Mouse (Mus musculus) kidney, embryonic 15.5 days (tissue): ENCODE measurements around the gene Zdhhc4. TPM values are rescaled to one million over a fixed set of nuclear protein-coding genes. Genes with fewer than 3 reads are reported as not detected.

Source experiments
- ATAC-seq: fragments of 200-750 bp; cut with Nextera tagmentation; replicated peaks from 2 replicates; pipeline ENCODE4 v1.8.0; 2017; ENCODE audit warnings: moderate TSS enrichment; ENCODE audit not compliant: low FRiP score
- H3K27ac ChIP-seq: fragments of 300-500 bp; sonication (generic); 2 replicates; pipeline ENCODE4 v1.5.1; 2015; ENCODE audit warnings: mild to moderate bottlenecking, inconsistent platforms
- H3K27me3 ChIP-seq: fragments of 300-500 bp; sonication (generic); 2 replicates; pipeline ENCODE4 v1.6.1; 2015; ENCODE audit warnings: inconsistent platforms
- H3K36me3 ChIP-seq: fragments of 300-500 bp; sonication (generic); 2 replicates; pipeline ENCODE4 v1.6.1; 2015; ENCODE audit warnings: inconsistent platforms
- H3K4me1 ChIP-seq: fragments of 300-500 bp; sonication (generic); 2 replicates; pipeline ENCODE4 v1.6.1; 2015; ENCODE audit warnings: inconsistent platforms
- H3K4me2 ChIP-seq: fragments of 300-500 bp; sonication (generic); 2 replicates; pipeline ENCODE4 v1.6.1; 2015; ENCODE audit warnings: moderate library complexity, mild to moderate bottlenecking, inconsistent platforms
- H3K4me3 ChIP-seq: fragments of 300-500 bp; sonication (generic); replicated peaks from 2 replicates; pipeline ENCODE4 v1.5.1; 2015; ENCODE audit warnings: mild to moderate bottlenecking, inconsistent platforms
- H3K9ac ChIP-seq: fragments of 300-500 bp; sonication (generic); 2 replicates; pipeline ENCODE4 v1.6.1; 2015; ENCODE audit warnings: mild to moderate bottlenecking, inconsistent platforms
- H3K9me3 ChIP-seq: fragments of 300-500 bp; sonication (generic); replicated peaks from 2 replicates; pipeline ENCODE4 v1.6.1; 2016; ENCODE audit warnings: inconsistent platforms
- WGBS: fragments of 180-500 bp; shearing (Covaris S2); methylation state at CpG from one replicate; pipeline ENCODE4 v1.1.7; 2015; ENCODE audit warnings: mixed read lengths; 5-methylcytosine and 5-hydroxymethylcytosine counted together
- polyA plus RNA-seq: library from polyadenylated mRNA; unstranded; fragments of >200 nt; fragmentation: Nextera tagmentation; extraction: Ambion mirVana; gene quantifications from 2 replicates; pipeline ENCODE4 v1.2.1, GENCODE M21; 2015

The Zdhhc4 gene
- 74.3 and 76.4 TPM in 2 replicates for polyA plus RNA-seq

DNA sequence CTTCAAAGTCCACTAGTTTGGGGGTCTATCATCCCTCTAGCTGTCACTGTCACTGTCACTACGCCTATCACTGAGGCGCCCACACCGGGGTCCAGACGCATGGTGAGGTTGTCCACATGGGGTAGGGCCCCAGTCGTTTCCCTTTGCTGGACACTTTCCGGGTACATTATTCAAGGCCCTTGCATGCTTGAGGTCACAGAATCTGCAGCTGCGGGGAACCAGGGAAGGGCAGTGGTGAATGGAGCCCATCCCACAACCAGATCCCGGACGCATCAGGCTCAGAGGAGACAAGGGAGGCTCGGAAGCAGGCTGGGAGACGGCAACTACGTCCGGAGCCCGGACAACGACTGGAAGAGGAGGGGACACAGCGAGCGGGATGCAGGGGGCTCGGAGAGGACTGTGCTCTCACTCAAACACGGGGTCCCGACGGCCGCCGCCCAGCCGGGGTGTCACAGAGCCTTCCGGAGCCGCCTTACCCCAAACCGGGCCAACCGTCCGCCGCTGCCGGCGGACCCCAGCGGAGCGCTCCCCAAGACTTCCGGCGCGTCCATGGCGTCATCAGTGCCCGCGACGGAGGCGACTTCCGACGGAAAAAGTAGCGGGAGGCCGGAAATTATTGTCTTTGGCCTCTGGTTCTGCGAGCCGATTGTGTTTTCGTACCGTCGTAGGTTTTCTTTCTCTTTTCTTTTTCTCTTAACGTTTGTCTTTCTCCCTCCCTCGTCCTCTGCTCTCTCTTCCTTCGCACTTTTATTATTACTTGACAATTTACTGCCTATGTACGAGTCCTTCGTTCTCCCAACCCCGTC lies at the start of gene Zdhhc4:
TSS of gene Zdhhc4 (minus strand) at position 567 of the 806 bp plus-strand sequence.
- no peaks in the 10 kb centered on the region for H3K27me3 ChIP-seq
- H3K4me1 ChIP-seq: peaks cover 23% of the 10 kb centered on the region
- H3K9ac ChIP-seq: peak within 1 kb of the TSS; percentile 89
- under 1% methylated on average over 57 of the region's 57 CpGs for WGBS
- ATAC-seq: peak; percentile 78
- peak within 1 kb of the TSS; percentile 73 for H3K27ac ChIP-seq
- H3K9me3 ChIP-seq: no peaks in the 10 kb centered on the region
- peaks cover 34% of the 10 kb centered on the region for H3K36me3 ChIP-seq
- peak within 1 kb of the TSS; percentile 93 for H3K4me2 ChIP-seq
- H3K4me3 ChIP-seq: peak within 1 kb of the TSS; percentile 97

DNA sequence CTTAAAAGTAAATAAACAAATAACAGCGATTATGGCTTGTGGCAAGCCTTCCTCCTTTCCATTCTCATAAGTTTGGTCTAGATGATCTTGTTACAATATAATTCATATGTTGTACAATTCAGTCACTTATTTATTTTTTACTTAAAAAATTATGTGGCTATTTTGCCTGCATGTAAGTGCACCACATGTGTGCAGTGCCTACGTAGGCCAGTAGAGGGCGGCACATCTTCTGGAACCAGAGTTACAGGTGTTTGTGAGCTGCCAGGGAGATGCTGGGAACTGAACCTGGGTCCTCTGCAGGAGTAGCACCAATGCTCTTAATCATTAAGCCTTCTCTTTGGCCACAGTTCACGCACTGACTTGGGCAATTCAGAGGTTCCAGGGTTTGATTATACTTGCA lies 47.1 kb upstream of the Zdhhc4 start:
- Histone ChIP-seq H3K9me3 (no peaks in the 10 kb centered on the region), H3K27ac (no peak overlapping the region), H3K4me3 (no peak overlapping the region), H3K4me2 (no peak overlapping the region), H3K36me3 (no peaks in the 10 kb centered on the region), H3K9ac (no peak overlapping the region), H3K4me1 (peaks cover 8% of the 10 kb centered on the region), H3K27me3 (peaks cover 50% of the 10 kb centered on the region)
- no peak for ATAC-seq
- 84% methylated on average over 4 of the region's 4 CpGs for WGBS

- Histone ChIP-seq H3K27me3 (peaks cover 59% of the 10 kb centered on the region), H3K4me2 (peak overlapping the region; percentile 58), H3K9me3 (no peaks in the 10 kb centered on the region), H3K4me3 (peak overlapping the region; percentile 31), H3K36me3 (no peaks in the 10 kb centered on the region), H3K4me1 (peaks cover 9% of the 10 kb centered on the region), H3K9ac (no peak overlapping the region), H3K27ac (no peak overlapping the region)
- peak; percentile 37; the same call in 1 of the 2 replicates for ATAC-seq
- 7% methylated on average over 21 of the region's 21 CpGs for WGBS
Observed at GRCm38 (mm10) chr5:143375242-143375641, 46.2 kb upstream of the Zdhhc4 start.

DNA sequence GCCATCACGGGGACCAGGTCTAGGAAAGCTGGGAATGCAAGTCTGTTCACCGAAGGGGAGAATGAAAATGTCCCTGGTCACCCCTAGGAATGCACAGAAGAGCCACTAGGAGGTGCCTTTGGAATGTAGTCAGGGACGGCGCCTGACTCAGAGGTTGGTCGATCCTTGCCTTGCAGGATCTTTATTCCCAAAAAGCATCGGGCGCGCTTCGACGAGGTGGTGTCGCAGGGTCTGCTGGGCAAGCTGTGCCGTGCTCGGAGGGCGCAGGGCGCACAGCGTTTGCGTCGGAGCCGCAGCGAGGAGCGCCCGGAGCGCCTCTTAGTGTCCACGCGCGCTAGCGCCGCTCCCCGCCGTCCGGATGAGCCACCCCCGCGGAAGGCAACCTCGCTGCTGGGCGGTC lies 43.8 kb upstream of the Zdhhc4 start:
- peak overlapping the region; percentile 72 for H3K4me2 ChIP-seq
- no peak overlapping the region for H3K9ac ChIP-seq
- no peaks in the 10 kb centered on the region for H3K9me3 ChIP-seq
- H3K27ac ChIP-seq: no peak overlapping the region
- no peaks in the 10 kb centered on the region for H3K36me3 ChIP-seq
- peak overlapping the region; percentile 42 for H3K4me3 ChIP-seq
- no peak; the same call in 1 of the 2 replicates for ATAC-seq
- 1% methylated on average over 35 of the region's 35 CpGs for WGBS
- peaks cover 84% of the 10 kb centered on the region for H3K27me3 ChIP-seq
- H3K4me1 ChIP-seq: peaks cover 18% of the 10 kb centered on the region

DNA sequence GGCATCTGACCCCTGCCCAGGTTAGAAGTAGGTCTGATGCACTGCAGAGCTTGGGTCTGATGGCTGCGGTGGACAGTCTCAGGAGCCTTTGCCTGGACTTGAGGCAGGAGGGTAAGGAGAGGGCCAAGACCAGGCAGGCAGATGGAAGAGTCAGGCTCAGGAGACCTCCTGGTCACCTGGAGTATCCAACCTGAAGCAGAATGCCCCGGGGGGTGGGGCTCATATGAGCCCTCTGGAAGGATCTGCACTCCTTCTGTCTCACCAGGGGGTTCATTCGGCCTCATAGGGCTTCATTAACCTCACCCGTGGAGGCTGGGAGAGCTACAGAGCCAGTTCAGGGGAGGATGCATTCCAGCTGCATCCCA lies 42.1 kb upstream of the Zdhhc4 start:
- H3K27ac ChIP-seq: no peak overlapping the region
- H3K4me2 ChIP-seq: no peak overlapping the region
- peaks cover 18% of the 10 kb centered on the region for H3K4me1 ChIP-seq
- H3K27me3 ChIP-seq: peaks cover 91% of the 10 kb centered on the region
- H3K36me3 ChIP-seq: no peaks in the 10 kb centered on the region
- H3K9ac ChIP-seq: no peak overlapping the region
- ATAC-seq: no peak
- 62% methylated on average over 4 of the region's 4 CpGs for WGBS
- no peak overlapping the region for H3K4me3 ChIP-seq
- H3K9me3 ChIP-seq: no peaks in the 10 kb centered on the region

- Histone ChIP-seq H3K36me3 (no peaks in the 10 kb centered on the region), H3K4me3 (peak overlapping the region; percentile 34; the same call in 1 of the 2 replicates), H3K27ac (no peak overlapping the region), H3K9me3 (no peaks in the 10 kb centered on the region), H3K4me1 (peaks cover 18% of the 10 kb centered on the region), H3K9ac (no peak overlapping the region), H3K4me2 (peak overlapping the region; percentile 58), H3K27me3 (peaks cover 93% of the 10 kb centered on the region)
- ATAC-seq: no peak
- WGBS: 24% methylated on average over 17 of the region's 17 CpGs
Observed at GRCm38 (mm10) chr5:143370416-143371145, 41.5 kb upstream of the Zdhhc4 start.

DNA sequence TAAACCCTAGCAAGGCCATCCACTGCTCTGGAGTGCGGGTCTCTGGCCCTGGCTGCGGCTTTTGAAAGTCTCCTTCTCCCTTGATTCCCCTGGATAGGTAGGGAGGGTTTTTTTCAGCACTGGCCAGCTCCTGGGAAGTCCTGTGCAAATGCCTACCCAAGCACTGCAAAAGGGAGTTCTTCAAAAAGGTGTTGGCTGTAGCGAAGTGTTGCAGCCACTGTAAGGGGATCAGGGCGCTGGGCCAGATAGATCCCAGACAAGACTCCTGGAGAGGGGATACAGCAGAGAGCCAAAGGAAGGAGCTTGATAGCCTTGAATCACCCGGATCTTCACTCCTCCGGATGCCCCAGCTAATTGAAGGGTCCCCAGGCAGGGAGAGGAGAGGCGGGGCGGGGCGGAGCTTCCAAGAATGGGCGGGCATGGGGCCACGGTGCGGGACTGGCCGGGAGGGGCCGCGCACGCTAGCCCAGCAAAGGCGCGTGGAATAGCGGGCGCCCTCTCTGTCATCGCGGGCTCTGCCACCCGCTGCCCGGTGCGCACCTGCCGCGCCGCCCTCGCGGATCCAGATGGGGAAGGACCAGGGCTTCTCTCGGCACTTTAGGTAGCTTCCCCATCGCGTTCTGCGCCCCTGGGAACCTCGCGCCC lies 40.7 kb upstream of the Zdhhc4 start:
- Histone ChIP-seq H3K9ac (no peak overlapping the region), H3K4me1 (peaks cover 19% of the 10 kb centered on the region), H3K4me2 (peak overlapping the region; percentile 58), H3K36me3 (no peaks in the 10 kb centered on the region), H3K4me3 (peak overlapping the region; percentile 34), H3K27me3 (peaks cover 93% of the 10 kb centered on the region), H3K27ac (no peak overlapping the region), H3K9me3 (no peaks in the 10 kb centered on the region)
- WGBS: 1% methylated on average over 34 of the region's 36 CpGs
- ATAC-seq: no peak

DNA sequence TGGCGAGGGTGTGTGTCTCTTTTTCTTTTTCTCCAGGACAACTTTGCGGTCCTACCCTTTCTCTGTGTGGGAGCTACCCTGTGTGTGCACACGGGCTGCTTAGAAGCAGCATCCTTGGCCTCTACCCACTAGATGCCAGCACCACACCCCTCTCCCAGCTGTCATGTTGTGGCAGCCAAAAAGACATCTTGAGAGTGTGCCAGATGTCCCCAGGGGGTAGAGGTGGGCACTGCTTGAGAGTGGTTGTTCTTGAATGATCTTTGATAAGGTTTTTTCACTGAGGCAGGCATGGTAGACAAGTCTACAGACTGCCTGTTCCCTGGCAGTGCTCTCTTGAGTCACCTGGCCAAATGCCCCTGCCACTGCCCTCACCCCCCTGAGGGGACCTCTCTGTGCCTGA lies 38.9 kb upstream of the Zdhhc4 start:
- Histone ChIP-seq H3K4me2 (no peak overlapping the region), H3K27me3 (peaks cover 92% of the 10 kb centered on the region), H3K4me1 (peaks cover 27% of the 10 kb centered on the region), H3K9me3 (no peaks in the 10 kb centered on the region), H3K27ac (no peak overlapping the region), H3K36me3 (no peaks in the 10 kb centered on the region), H3K4me3 (no peak overlapping the region), H3K9ac (no peak overlapping the region)
- ATAC-seq: no peak
- WGBS: 80% methylated on average over 3 of the region's 3 CpGs

- Histone ChIP-seq H3K9ac (peak overlapping the region; percentile 6), H3K9me3 (no peaks in the 10 kb centered on the region), H3K27ac (no peak overlapping the region), H3K27me3 (peaks cover 78% of the 10 kb centered on the region), H3K4me2 (peak overlapping the region; percentile 89), H3K4me1 (peaks cover 12% of the 10 kb centered on the region), H3K4me3 (peak overlapping the region; percentile 49), H3K36me3 (no peaks in the 10 kb centered on the region)
- WGBS: under 1% methylated on average over 46 of the region's 47 CpGs
- peak; percentile 76 for ATAC-seq
Observed at GRCm38 (mm10) chr5:143363678-143364615, 34.9 kb upstream of the Zdhhc4 start.

DNA sequence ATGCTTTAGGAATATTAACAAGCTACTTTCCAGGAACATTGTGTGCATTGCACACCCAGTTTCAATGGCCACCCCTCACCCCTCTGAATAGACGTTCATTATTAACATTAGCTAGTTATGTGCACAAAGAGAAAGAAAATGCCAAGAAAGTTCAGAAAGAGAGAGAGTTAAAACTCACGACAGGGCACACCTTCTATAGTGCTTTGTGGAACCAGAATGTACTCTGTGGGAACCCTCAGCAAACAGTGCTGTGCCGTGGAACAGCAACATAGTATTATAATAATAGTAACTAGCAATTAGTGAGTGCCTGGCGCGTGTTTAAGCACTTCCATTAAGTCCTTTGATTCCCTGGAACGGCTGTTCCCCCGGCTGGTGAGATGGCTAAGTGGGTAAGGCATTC lies 32.4 kb upstream of the Zdhhc4 start:
- no peak overlapping the region for H3K27ac ChIP-seq
- peaks cover 21% of the 10 kb centered on the region for H3K4me1 ChIP-seq
- no peaks in the 10 kb centered on the region for H3K36me3 ChIP-seq
- peaks cover 85% of the 10 kb centered on the region for H3K27me3 ChIP-seq
- H3K4me3 ChIP-seq: no peak overlapping the region
- no peak overlapping the region for H3K4me2 ChIP-seq
- ATAC-seq: no peak
- H3K9ac ChIP-seq: no peak overlapping the region
- H3K9me3 ChIP-seq: no peaks in the 10 kb centered on the region
- 70% methylated on average over 7 of the region's 7 CpGs for WGBS

GRCm38 (mm10) chr5:143360000-143360399 lies 30.9 kb upstream of the Zdhhc4 start:
- Histone ChIP-seq H3K27ac (no peak overlapping the region), H3K9me3 (no peaks in the 10 kb centered on the region), H3K4me1 (peaks cover 21% of the 10 kb centered on the region), H3K9ac (no peak overlapping the region), H3K36me3 (no peaks in the 10 kb centered on the region), H3K4me2 (no peak overlapping the region), H3K4me3 (no peak overlapping the region), H3K27me3 (peaks cover 71% of the 10 kb centered on the region)
- 64% methylated on average over 5 of the region's 5 CpGs for WGBS
- no peak for ATAC-seq
